Mouse (Mus musculus) liver, adult 10 weeks (tissue): Measurements from ENCODE around the gene Uxt. TPM values are rescaled to one million over a fixed set of nuclear protein-coding genes. Genes with fewer than 3 reads are reported as not detected.

Experiments used
- polyA plus RNA-seq: library from polyadenylated mRNA; stranded (reverse); fragments of 350-450 nt; fragmentation: Illumina TruSeq; extraction: RNeasy Lipid Tissue Mini Kit (QIAGEN cat#74804); gene quantifications from one replicate; pipeline ENCODE4 v1.2.3, GENCODE M21; 2014; ENCODE audit warnings: low read depth, low replicate concordance

The Uxt gene
- 28.8 TPM for polyA plus RNA-seq

DNA sequence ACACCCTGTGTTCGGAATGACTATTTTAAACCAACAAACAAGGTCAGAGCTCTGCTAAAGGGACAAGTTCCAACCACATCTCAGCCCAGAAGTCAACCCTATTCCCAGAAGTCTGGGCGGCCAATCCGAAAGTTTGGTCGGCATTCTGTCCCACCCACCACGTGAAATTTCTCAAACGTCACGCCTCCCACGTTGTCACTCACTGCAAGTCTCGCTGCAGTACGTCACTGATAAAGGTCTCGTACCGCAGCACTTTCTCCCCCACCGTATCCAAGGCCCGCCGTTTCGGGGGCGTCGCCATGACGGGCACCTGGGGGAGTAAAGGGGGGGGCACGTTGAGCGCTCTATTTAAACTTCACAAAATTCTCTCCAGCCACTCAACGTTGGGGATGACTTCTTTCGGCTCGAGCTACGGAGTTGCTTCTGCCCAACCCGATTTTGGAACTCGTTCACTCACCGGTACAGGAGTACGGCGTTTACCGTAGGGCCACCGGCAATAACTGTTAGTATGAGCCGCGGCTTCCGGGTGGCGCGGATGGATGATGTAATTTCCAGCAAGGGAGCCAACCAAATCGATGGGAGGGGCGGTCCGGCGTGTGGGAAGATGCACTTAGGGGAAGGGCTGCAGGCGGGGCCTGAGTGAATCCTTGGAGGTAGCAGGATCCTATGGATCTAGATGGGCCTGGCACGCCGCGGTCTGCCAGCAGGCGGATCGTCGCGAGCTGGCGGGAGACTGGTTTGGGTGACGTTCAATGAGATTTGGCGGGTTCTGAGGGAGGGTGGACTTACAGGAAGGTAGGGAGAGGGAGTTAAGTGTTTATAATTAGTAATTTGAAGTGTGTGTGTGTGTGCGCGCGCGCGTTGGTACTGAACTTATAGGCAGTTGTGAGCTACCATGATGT lies at the start of gene Uxt:
Uxt (minus strand) TSS at position 541 of the 902 bp plus-strand sequence.

DNA sequence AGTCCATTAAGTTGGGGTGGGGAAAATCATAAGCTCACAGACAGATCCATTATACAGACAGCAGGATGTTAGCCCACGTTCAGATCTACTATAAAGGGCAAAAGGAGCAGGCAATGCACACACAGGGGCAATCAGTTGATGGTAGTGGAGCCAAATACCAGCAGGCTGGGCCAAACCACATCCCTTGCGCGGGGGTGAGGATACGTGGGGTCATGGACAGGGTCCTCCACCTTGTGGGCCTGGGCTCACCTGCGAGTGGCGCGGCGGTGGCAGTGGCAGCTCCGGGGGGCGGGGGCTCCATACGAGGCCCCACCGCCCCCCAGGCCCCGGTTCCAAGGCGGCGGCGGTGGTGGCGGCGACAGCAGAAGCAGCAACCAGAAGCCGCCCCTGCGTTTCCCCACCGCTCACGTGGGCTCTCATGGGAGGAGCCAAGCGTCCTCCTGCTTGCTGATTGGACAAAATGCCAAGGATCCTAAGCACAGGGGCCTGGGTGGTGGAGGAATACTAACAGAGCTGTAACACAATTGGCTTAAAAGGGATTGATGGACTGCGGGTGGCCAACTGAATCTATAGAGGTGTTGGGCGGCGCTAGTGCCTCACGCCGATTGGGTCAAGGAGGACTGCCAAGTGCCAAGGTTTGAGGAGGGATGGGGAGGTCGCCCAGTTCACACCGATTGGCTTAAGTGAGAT lies 11.5 kb downstream of the Uxt start, which contains the start of gene Elk1:
Elk1 (minus strand) TSS at position 418 of the 690 bp plus-strand sequence.

DNA sequence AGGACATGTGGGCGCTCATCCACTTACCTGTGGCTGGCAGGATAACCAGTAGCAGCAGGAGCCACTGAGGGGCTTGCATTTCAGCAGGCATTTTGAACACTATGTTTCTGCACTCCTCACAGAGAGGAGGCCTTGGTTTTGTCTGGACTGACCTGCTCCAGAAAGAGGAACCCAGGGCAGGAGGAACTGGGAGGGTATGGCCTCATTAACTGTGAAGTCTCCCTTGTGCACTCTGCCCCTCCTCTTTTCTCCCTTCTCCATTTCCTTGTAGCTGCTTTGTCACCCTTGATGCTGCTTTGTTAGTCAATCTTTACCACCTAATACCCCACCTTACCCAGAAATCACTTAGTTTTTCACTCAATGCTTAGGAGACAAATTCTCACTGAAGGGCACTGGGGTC lies 30.5 kb downstream of the Uxt start, which contains the start of gene Cfp:
Cfp (minus strand) TSS at position 192 of the 400 bp plus-strand sequence.

DNA sequence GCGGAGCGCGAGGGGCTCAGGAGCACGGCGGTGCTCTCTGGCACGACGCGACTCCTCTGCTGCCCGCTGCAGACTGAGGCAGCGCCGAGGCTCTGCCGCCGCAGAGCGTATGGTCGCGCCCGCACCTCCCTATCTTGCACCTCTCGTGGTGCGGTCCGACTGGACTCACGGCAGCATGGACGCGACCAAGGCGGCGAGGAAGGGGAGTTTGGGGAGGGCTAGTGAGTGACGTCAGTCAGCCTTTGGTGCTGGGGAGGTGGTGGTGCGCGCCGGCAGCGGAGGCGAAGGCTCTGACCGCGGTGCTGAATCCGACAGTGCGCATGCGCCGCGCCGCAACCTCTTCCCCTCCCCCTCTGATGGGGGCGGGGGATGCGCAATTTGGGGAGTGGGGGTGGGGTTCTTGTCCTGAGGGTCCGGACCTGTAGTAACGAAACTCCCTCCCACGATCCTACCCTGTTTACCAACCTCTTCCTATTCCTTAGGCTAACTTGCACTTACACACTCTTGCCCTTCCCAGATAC lies 40.9 kb downstream of the Uxt start, which contains the start of gene Syn1:
Syn1 (minus strand) TSS at position 161 of the 521 bp plus-strand sequence.

Other genes starting within 250 kb of the Uxt start
- 32.1 TPM for gene Araf, start 164.2 kb downstream of the Uxt start, polyA plus RNA-seq
- not detected for gene Timp1, start 91.9 kb downstream of the Uxt start, polyA plus RNA-seq
- gene Syn1, start 41.0 kb downstream of the Uxt start, polyA plus RNA-seq = 0.11 TPM
- gene Cfp, start 30.5 kb downstream of the Uxt start, polyA plus RNA-seq = 3.4 TPM
- 3.3 TPM for gene Elk1, start 11.4 kb downstream of the Uxt start, polyA plus RNA-seq
- gene Zfp182, start 100.3 kb upstream of the Uxt start, polyA plus RNA-seq = 12.0 TPM
- not detected for gene Spaca5, start 106.4 kb upstream of the Uxt start, polyA plus RNA-seq
- gene Zfp300, start 127.5 kb upstream of the Uxt start, polyA plus RNA-seq = 0.16 TPM
- gene Ssxa1, start 153.8 kb upstream of the Uxt start, polyA plus RNA-seq = not detected
- not detected for gene Gm21876, start 213.6 kb upstream of the Uxt start, polyA plus RNA-seq